Mouse (Mus musculus) hindlimb bud, embryonic 11.5 days (tissue): ENCODE results near the gene Psg25.
"Not testable (repeated sequence)": the region's sequence is repeated elsewhere in the genome, so short reads cannot be mapped to it uniquely, and the experiment has no call there.

Experiments
- DNase-seq: peaks from one replicate; pipeline ENCODE4 v3.0.0-alpha.2; 2012; ENCODE audit warnings: low read depth, low spot score; ENCODE audit errors: extremely low spot score

Psg25 gene

GRCm38 (mm10) chr7:18532169-18532568 lies at the start of gene Psg25:
Gene Psg25 (minus strand): TSS chr7:18532269.
- DNase-seq, result no peak

- DNase-seq, result no peak
These were observed 35.1 kb upstream of the Psg25 start, which contains the start of gene Psg27 for GRCm38 (mm10) chr7:18567205-18567604. Gene Psg27 (minus strand): TSS chr7:18567305.

DNA sequence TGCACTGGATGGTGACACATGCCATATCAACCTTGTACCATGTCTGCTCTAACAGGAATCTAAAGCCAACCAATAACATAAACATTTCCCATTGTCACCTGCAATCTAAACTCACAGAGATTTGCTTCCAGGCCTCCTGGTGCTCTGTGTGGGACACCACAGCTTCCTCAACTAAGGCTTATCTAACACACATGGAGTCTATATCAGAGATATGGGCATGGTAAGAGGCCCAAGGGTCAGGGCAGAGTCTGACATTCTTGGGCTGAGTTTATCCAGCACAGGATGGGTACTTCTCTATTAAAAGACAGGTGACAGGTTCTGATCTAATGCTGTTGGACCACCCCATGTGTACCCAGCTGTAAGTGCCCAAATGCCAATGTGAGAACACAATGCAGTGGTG lies 27.8 kb upstream of the Psg25 start:
- no peak for DNase-seq

GRCm38 (mm10) chr7:18555751-18556150 lies 23.7 kb upstream of the Psg25 start:
- not testable (repeated sequence) for DNase-seq

DNA sequence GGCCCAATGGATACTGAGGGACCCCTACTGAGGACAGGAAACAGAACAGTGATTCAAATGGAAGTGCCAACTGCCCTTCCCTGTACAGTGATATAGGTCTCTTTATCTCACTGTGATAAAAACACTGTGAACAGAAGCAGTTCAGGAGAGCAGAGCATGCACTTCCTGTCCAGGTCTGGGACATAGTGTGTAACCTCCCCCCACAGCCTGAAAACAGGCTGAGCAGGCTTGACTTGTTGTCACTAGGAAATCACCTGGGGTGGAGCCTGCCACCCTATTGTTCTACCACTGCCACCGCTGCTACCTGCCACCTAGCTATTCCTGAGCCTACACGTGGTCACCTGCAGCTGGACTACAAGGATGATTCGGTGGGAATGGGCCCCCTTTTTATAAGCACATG lies 1.4 kb upstream of the Psg25 start:
- no peak for DNase-seq

DNA sequence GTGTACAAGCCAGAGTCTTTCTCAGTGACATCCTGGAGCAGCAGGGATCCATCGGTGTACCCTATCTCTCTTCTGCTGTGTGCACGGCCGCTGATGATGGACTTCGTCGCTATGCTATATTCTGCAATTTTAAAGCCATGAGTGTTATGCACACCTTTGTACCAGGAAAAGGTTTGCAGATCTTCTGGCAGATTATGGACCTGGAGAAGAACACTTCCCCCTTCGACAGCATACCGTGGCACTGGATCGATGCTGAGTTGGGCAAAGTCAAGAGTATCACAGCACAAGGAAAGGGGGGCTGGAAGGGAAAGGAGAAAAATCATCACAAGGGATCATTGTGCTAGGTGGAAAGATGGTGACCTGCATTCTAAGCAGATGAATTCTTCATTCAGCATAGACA lies 7.4 kb downstream of the Psg25 start:
- no peak for DNase-seq

DNA sequence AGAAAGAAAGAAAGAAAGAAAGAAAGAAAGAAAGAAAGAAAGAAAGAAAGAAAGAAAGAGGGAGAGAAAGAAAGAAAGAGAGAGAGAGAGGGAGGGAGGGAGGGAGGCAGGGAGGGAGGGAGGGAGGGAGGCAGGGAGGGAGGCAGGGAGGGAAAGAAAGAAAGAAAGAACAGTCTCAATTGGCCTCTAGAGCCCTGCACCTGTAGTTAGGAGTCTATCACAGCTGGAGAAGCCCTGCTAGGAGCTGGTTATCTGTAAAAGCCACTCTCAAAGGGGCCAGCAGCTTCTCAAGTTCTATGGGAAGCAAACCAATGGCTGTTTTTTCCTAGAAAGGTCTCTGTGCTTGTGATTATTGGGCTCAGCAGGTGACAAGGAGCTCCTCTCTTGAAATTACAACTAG lies 19.2 kb downstream of the Psg25 start:
- not testable (repeated sequence) for DNase-seq

GRCm38 (mm10) chr7:18512417-18512816 lies 19.7 kb downstream of the Psg25 start:
- not testable (repeated sequence) for DNase-seq

DNA sequence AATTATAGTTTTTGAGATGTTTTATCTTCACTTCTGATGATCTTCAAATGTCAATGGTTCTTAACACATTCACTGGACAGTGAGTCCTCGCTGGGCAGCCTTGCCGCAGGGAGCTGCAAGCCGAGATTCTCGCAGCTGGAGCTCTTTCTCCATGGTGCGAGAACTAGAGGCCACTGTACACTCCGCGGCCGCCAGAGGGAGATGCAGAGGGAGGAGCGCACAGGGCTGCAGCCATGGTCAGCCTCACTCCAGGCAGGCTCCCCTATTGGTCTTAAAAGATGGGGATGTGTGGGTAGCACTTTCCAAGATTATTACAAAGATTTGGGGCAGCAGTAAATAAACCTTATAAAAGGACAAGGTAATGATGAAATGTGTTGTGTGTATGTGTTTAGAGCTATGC lies 20.6 kb downstream of the Psg25 start:
- no peak for DNase-seq

GRCm38 (mm10) chr7:18484077-18484476 lies 48.0 kb downstream of the Psg25 start, which contains the start of gene Psg26:
Gene Psg26 (minus strand): TSS chr7:18484177.
- DNase-seq, result no peak
